Mouse (Mus musculus): Measurements from ENCODE around the gene Fmnl1.
"Not testable (repeated sequence)": the region's sequence is repeated elsewhere in the genome, so short reads cannot be mapped to it uniquely, and the experiment has no call there.

The Fmnl1 gene

DNA sequence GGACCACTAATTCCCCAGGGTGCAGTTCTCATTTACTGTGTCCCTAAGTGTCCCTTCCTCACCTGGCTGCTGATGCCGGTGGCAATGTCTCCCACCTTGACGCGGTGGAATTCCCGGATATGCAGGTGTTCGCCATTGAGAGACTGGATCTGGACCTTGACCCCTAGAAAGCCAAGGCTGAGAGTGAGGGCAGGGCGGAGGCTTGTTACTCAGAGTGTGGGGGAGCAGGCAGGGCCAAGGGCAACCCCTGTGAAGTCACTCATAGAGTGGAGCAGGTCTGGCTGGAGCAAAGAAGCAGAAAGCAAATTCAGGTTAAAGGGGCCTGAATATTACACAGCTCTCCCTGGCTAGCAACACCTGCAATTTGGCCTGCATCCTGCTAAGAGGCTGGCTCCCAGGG, 50.5 kb downstream of the Fmnl1 start:
- no peak for DNase-seq (ENCODE audit: low spot score in 2 of 2)

DNA sequence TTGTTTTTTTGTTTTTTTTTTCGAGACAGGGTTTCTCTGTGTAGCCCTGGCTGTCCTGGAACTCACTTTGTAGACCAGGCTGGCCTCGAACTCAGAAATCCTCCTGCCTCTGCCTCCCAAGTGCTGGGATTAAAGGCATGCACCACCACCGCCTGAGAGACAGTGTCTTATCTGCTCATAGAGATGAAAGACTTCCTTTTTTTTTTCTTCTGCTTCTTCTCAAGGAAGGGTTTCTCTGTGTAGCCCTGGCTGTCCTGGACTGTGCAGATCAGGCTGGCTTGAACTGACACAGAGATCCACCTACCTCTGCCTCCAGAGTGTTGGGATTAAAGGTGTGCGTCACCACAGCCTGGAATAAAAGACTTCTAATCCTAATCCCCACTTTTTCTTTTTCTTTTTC, 51.8 kb downstream of the Fmnl1 start:
- DNase-seq (ENCODE audit: low spot score in 2 of 2): not testable (repeated sequence)

DNA sequence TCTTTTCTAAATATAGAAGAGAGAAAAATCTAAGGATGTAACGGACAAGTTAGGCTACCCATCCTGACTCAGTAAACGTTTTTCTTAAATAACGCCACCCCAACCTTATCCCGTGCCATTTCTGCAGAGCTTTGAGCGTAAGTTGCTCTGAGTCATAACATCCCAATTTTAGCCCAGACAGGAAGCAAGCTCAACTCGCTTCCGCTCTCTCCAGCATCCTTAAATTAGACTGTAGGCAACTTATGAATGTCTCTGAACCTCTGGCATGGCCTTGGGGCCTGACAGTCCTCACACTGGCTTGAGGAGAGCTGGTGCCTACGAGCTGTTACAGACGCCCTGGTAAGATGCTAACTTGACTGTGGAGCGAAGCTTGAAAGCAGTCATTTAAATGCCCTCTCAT, 52.5 kb downstream of the Fmnl1 start:
- no peak for DNase-seq (ENCODE audit: low spot score in 2 of 2)

DNA sequence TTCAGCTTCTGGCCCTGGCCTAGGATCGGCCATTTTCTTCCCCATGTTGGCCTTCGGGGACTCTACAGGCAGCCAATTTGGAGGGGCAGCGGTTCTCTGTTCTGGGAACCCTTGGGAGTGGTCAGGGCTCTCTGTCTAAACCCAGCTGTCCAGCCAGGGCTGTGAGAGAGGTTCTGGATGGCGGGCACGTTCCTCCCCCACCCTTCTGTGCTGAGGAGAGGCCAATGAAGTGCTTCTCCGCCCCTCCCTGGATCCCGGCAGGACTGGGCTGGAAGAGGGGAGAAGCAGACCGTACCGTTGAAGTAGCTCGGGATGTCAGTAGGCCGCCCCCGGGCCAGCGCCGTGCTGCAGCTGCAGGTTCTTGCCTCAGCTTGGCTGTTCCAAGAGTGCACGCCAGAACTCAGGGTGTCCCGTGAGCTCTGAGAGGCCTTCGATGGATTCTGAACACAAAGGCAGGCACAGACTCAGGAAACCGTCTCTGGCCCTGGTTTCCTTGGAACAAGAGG, 53.1 kb downstream of the Fmnl1 start:
- no peak for DNase-seq (ENCODE audit: low spot score in 2 of 2)

DNA sequence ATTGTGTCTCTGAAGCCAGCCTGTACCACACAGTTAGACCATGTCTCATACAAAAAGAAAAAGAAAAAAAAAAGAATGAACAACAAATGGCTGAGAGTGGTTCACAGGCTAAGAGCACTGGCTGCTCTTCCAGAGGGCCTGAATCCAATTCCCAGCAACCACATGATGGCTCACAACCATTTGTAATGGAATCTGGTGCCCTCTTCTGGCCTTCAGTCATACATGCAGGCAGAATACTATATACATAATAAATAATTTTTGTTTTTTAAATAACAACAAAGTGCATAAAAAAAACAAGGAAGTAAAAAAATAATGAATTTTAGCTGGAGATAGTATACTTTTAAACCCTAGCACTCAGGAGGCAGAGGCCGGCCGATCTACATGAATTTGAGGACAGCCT, 58.7 kb downstream of the Fmnl1 start:
- no peak for DNase-seq (ENCODE audit: low spot score in 2 of 2)

DNA sequence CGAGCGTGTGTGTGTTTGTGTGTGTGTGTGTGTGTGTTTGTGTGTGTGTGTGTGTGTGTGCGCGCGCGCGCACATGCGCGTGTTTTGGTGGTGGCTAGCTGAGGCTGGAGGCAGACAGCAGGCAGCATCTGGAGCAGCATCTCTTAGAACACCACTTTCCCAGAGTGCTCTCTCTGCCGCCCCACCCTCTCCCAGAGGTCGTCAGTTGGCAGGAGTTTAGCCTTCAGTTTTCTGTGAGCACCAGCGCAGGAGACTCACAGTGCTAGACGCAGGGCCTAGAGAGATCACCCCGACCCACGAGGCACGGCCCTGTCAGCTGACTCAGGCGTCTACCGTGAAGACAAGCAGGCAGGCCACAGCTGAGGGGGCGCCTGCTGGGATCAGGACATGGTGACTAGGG, 59.7 kb downstream of the Fmnl1 start:
- no peak for DNase-seq (ENCODE audit: low spot score in 2 of 2)

DNA sequence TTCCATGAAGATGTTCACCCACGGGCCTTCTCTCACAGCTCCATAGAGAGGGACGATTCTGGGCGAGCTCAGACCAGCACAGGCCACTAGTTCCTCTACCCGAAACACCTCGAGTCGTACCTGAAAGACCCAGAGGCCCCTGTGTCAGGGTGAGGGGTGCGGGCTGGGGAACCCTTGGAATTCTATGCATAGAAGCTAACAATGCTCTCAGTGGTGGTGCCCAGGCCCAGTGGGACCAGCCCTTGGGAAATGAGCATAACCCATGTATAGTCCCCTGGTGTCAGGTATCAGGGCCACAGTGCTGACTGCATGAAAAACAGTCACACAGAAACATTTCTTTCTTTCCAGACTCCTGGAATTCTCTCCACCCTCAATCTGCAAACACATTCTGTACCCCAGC, 60.5 kb downstream of the Fmnl1 start:
- no peak for DNase-seq (ENCODE audit: low spot score in 2 of 2)

DNA sequence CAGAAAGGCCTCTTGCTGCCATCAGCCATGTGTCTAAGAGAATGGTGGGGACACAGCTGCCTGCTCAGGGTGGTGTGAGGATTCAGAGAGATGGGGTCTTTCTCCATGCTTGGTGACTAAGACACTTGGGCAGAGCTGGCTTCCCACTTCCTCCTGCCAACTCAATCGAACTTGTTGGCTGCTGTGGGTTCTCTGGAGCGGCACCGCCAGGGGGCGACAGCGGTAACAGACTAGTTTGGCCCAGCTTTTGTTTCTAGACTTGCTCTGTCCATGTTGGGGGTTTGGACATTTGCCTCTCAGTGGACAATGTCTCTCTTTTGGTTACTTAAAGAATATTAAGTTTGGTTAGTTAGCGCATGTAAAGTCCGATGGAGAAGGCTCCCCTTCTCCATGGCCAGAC, 62.1 kb downstream of the Fmnl1 start:
- peak; percentile 59 to 75 for DNase-seq (ENCODE audit: low spot score in 2 of 2)

DNA sequence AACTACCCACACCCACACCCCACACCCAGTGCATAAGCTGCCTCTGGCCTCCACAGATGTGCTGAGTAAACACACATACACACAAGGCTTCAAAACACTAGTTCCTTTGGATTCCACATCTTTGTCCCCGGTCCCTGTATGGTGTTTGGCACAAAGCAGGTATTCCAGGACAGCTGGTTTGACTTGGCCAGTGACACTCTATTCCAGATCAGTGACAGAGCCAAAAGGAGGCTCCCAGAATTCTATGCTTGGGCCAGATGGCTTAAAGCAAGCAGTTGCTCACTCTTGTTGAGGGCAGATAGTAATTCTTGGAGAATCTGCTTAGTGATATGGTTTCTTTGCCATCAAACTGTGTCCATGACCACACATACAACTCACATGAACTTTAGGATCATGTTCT, 63.5 kb downstream of the Fmnl1 start:
- no peak for DNase-seq (ENCODE audit: low spot score in 2 of 2)

DNA sequence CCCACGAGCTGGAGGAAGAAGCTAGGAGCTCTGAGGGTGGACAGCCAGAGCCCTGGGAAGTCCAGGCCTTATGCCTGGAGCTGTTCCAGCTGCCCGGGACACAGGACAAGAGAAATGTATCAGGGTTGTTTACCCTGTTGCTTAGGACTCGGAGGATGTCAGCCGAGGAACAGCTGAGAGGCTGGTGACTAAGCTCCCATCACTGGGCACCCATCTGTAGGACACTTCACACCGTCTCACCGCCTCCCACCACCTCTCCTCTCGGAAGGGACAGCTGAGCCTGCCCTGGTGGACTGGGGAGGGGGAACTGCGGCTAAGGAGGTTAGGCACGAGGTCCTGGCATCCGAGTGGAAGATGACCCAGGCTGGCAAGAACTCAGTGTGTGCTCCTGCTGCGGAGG, 64.8 kb downstream of the Fmnl1 start:
- DNase-seq (ENCODE audit: low spot score in 2 of 2): no peak

DNA sequence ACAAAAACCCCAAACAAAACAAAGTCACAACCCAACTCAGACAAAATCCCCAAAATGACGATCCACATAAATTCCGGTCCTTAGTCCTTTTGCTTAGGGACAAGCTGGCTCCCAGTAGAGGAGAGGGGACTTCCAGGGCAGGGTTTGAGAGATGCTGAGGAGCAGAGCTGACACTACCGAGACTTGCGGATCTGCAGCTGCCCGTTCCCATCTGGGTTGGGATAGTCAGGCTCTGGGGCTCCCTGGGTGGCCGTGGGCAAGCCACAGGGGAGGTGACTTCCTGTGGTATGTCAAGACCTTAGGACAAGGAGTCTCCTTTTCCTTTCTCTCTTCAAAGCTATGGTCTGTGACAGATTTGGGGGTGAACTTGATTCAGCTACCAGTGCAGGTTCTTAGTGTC, 65.5 kb downstream of the Fmnl1 start:
- DNase-seq (ENCODE audit: low spot score in 2 of 2): no peak

DNA sequence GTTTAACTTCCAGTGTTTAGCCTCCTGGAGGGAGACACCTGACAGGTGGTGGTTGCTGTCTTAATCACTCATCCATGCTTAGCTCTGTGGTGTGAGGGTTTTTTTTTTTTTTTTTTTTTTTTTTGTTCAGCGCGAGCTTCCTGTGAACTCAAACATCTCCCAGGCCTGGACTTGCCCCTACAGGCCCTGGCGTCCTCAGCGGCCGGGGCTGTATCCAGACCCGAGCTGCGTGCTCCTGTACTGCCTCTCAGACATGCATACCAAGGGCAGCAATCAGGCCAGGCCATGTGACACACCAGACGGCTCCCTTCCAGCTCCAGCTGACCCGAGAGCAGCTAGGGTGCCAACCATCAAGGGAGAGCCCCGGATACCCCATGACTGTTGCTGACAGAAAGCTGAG, 66.0 kb downstream of the Fmnl1 start:
- no peak for DNase-seq (ENCODE audit: low spot score in 2 of 2)

DNA sequence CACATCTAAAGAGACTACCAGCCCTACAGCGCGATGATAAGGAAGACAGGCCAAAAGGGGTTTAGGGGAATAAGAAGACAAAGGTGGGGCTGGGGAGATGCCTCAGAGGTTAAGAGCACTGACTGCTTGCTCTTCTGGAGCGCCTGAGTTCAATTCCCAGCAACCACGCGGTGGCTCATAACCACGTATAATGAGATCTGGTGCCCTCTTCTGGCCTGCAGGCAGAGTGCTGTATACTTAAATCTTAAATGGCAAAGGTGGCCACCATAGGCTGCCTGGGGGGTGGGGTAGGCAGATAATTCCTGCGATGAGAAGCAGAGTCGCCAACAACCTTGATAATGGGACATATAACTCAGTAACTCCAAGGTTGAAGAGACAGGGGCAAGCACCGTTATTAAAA, 66.8 kb downstream of the Fmnl1 start:
- no peak for DNase-seq (ENCODE audit: low spot score in 2 of 2)

DNA sequence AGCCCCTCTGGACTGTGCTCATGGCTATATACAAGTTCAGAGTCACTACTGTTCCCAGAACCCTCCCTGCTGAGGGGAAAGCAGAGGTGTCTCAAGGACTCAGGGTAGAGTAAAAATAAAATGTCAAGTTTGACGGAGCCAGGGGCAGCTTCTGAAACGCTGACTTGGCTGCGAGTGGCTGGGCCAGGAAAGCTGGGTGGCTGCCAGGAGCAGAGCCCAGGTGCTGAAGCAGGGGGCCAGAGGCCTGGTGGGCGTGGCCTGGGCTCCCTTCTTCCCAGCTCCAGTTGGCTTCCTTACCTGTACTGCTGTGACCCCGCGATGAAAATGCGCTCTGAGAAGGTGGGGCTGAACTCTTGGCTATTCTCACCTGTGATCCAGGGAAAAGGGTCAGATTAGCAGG, 69.8 kb downstream of the Fmnl1 start:
- no peak for DNase-seq (ENCODE audit: low spot score in 2 of 2)

DNA sequence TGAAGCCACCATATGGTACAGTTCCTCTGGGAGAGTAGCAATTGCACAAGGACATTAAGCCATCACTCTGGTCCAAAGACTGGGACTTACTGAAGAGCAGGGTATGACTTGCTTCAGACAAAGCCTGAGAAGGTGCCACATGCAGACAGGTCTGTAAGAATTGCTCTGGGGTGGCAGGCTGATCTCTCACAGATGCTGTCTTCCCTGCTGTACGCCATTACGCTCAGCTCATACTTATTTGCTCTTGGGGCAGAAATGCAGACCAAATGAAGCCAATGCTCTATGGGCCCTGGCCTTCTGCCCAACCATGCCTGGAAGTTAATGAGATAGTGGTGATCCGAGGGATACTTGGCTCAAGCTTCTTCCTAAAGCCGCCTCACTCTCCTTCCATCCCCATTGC, 73.9 kb downstream of the Fmnl1 start:
- DNase-seq (ENCODE audit: low spot score in 2 of 2): no peak

DNA sequence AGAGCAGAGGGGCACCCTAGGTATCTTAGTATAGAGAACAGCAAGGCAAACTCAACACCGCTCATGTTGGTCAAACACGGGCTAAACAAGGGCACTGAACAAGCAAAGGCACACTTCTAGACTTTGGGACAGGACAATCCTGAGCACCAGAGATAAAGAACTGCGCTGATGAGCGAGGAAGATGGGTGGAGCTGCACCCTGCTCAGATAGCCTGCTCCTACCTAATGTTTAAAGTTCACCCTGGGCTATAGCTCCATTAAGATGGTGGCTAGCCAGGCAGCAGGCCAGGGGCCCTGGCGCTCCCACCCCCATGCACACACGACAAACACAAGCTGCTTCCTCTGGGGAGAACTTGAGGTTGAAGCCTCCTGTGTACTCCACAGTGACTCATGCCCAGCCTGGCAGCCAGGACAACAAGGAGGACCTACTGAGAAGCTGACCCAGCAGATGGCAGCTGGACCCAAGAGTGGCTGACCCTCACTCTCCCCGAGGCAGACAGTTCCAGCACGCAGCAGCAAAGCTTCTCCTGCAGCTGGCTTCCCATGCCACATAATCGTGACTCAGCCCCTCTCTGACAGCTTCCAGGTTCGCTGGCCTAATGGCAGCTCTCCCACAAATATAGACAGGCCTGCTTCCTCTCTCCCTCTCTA, 75.3 kb downstream of the Fmnl1 start:
- DNase-seq (ENCODE audit: low spot score in 2 of 2): no peak

DNA sequence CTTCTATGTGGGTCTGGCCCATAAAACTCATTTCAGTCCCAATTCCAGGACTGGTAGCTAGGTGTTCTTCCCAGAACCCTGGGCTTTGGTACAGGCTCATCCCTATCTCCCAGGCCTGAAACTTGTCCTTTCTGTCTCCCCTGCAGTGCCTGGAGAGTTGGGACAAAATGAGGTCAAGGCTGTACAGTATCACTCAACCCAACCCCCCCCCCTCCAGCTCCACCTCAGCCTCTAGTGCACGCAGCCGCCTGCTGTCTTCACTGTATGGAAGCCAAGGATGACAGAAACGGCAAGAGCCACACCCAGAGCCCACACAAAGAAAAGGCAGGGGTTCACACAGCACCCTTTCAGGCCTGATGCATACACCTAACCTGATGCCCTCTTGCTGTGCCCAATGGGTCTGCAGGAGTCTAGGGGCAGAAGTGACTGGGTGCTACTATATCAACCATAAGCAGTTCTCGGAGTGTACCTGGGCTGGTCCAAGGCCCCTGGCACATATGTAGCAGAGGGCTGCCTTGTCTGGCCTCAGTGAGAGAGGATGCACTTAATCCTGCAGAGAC, 75.9 kb downstream of the Fmnl1 start:
- DNase-seq (ENCODE audit: low spot score in 2 of 2): no peak

DNA sequence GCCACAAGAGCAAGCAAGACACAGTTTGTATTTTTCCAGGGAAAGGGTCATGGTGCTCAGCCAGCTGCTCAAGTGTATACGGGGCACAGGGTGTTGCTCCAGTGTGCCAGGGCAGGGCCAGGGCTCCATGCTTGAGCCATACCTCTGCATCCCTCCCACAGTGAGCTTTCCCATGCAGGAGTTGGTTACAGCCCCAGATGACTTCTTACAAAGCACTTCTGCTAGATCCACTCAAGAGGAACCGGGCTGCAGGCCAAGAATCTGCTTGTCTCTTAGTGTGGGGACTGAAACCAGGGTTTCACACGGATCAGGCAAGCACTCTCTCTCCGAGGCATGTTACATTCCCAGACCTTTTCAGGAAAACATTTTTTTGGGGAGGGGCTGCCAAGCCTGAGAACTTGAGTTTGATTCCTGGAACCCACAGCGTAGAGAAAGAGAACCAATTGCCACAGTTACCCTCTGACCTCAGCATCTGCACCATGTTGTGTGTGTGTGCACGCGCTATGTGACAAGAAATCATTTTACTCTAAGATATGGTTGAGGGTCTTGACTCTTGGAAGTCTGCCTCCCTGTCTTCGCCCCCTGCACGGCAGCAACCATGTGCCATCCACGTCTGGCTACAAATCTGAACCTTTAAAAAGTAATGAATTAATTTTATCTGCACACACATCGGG, 76.7 kb downstream of the Fmnl1 start:
- peak in 1 of 2 experiments; percentile 31 for DNase-seq (ENCODE audit: low spot score in 2 of 2)
